Mouse (Mus musculus) liver, postnatal 0 days (tissue): ENCODE measurements around the gene Fcgr3.

Experiments used
- CTCF ChIP-seq: sonication (generic); IDR thresholded peaks from 2 replicates; pipeline ENCODE4 v1.5.1; 2016; ENCODE audit warnings: antibody characterized with exemption, low read depth
- EP300 ChIP-seq: IDR thresholded peaks from 2 replicates; pipeline ENCODE4 v1.6.1; 2016; ENCODE audit warnings: antibody characterized with exemption, low read depth, mild to moderate bottlenecking

DNA sequence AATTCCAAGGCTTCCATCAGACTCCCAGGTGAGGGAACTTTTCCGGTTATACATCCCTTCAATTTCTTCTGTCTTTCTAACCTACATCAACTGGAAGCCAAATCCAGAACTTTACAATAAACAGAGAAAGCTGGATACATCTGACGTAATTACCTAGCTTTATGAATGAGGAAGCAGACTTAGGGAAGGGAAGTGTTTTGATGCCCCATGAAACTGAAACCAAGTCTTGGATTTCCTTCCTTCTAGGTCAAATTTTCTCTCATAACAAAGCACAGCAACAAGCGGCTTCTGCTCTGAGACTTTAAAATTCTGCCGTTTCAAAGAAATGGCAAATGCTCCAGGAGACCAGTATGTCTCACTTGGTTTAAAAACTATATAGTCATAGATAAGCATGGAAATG, 58.4 kb downstream of the Fcgr3 start:
- TF ChIP-seq CTCF (no peak), EP300 (no peak)
